Mouse (Mus musculus) ES-E14 (cell line): Measurements from ENCODE around the gene Pex1.

Experiments
- CHD2 ChIP-seq: IDR thresholded peaks from 2 replicates; pipeline ENCODE4 v1.6.1; 2014; ENCODE audit warnings: mild to moderate bottlenecking, low read depth, low read length, inconsistent platforms
- ZC3H11A ChIP-seq: IDR thresholded peaks from 2 replicates; pipeline ENCODE4 v1.6.1; 2012; ENCODE audit warnings: low read depth, mild to moderate bottlenecking, inconsistent platforms, low read length, borderline replicate concordance

GRCm38 (mm10) chr5:3648206-3648848 lies 52.5 kb downstream of the Pex1 start:
- no peak for TF ChIP-seq CHD2
- no peak for TF ChIP-seq ZC3H11A
